Mouse (Mus musculus) kidney, embryonic 15.5 days (tissue): Measurements from ENCODE around the gene Olfr1294. TPM values are rescaled to one million over a fixed set of nuclear protein-coding genes. Genes with fewer than 3 reads are reported as not detected.

Source experiments
- ATAC-seq: fragments of 200-750 bp; cut with Nextera tagmentation; replicated peaks from 2 replicates; pipeline ENCODE4 v1.8.0; 2017; ENCODE audit warnings: moderate TSS enrichment; ENCODE audit not compliant: low FRiP score
- H3K27ac ChIP-seq: fragments of 300-500 bp; sonication (generic); 2 replicates; pipeline ENCODE4 v1.5.1; 2015; ENCODE audit warnings: mild to moderate bottlenecking, inconsistent platforms
- H3K27me3 ChIP-seq: fragments of 300-500 bp; sonication (generic); 2 replicates; pipeline ENCODE4 v1.6.1; 2015; ENCODE audit warnings: inconsistent platforms
- H3K36me3 ChIP-seq: fragments of 300-500 bp; sonication (generic); 2 replicates; pipeline ENCODE4 v1.6.1; 2015; ENCODE audit warnings: inconsistent platforms
- H3K4me1 ChIP-seq: fragments of 300-500 bp; sonication (generic); 2 replicates; pipeline ENCODE4 v1.6.1; 2015; ENCODE audit warnings: inconsistent platforms
- H3K4me2 ChIP-seq: fragments of 300-500 bp; sonication (generic); 2 replicates; pipeline ENCODE4 v1.6.1; 2015; ENCODE audit warnings: moderate library complexity, mild to moderate bottlenecking, inconsistent platforms
- H3K4me3 ChIP-seq: fragments of 300-500 bp; sonication (generic); replicated peaks from 2 replicates; pipeline ENCODE4 v1.5.1; 2015; ENCODE audit warnings: mild to moderate bottlenecking, inconsistent platforms
- H3K9ac ChIP-seq: fragments of 300-500 bp; sonication (generic); 2 replicates; pipeline ENCODE4 v1.6.1; 2015; ENCODE audit warnings: mild to moderate bottlenecking, inconsistent platforms
- H3K9me3 ChIP-seq: fragments of 300-500 bp; sonication (generic); replicated peaks from 2 replicates; pipeline ENCODE4 v1.6.1; 2016; ENCODE audit warnings: inconsistent platforms
- WGBS: fragments of 180-500 bp; shearing (Covaris S2); methylation state at CpG from one replicate; pipeline ENCODE4 v1.1.7; 2015; ENCODE audit warnings: mixed read lengths; 5-methylcytosine and 5-hydroxymethylcytosine counted together
- polyA plus RNA-seq: library from polyadenylated mRNA; unstranded; fragments of >200 nt; fragmentation: Nextera tagmentation; extraction: Ambion mirVana; gene quantifications from 2 replicates; pipeline ENCODE4 v1.2.1, GENCODE M21; 2015

Gene Olfr1294
- not detected in 2 replicates for polyA plus RNA-seq

GRCm38 (mm10) chr2:111540191-111540590 lies at the start of gene Olfr1294:
Olfr1294 (minus strand) TSS chr2:111540291.
- 51% methylated on average over 1 of the region's 1 CpGs for WGBS
- Histone ChIP-seq H3K9me3 (no peaks in the 10 kb centered on the region), H3K9ac (no peak within 1 kb of the TSS), H3K4me2 (no peak within 1 kb of the TSS), H3K27ac (no peak within 1 kb of the TSS), H3K4me1 (no peaks in the 10 kb centered on the region), H3K36me3 (no peaks in the 10 kb centered on the region), H3K27me3 (no peaks in the 10 kb centered on the region), H3K4me3 (no peak within 1 kb of the TSS)
- ATAC-seq = no peak

GRCm38 (mm10) chr2:111569581-111569980 lies 29.5 kb upstream of the Olfr1294 start, which contains the start of gene Olfr1295:
Olfr1295 (minus strand) TSS chr2:111569681.
- H3K9me3 ChIP-seq = no peaks in the 10 kb centered on the region
- no peaks in the 10 kb centered on the region for H3K36me3 ChIP-seq
- no peaks in the 10 kb centered on the region for H3K4me1 ChIP-seq
- ATAC-seq = no peak
- no peak within 1 kb of the TSS for H3K4me3 ChIP-seq
- no peak within 1 kb of the TSS for H3K9ac ChIP-seq
- no peak within 1 kb of the TSS for H3K27ac ChIP-seq
- H3K27me3 ChIP-seq = no peaks in the 10 kb centered on the region
- no peak within 1 kb of the TSS for H3K4me2 ChIP-seq

GRCm38 (mm10) chr2:111524903-111525302 lies 15.2 kb downstream of the Olfr1294 start, which contains the start of gene Olfr1293-ps:
Olfr1293-ps (plus strand) TSS chr2:111525203.
- WGBS = 86% methylated on average over 1 of the region's 1 CpGs
- ATAC-seq = no peak

GRCm38 (mm10) chr2:111517451-111517850 lies 22.6 kb downstream of the Olfr1294 start:
- 89% methylated on average over 10 of the region's 10 CpGs for WGBS
- Histone ChIP-seq H3K4me2 (no peak overlapping the region), H3K4me1 (no peaks in the 10 kb centered on the region), H3K4me3 (no peak overlapping the region), H3K27me3 (no peaks in the 10 kb centered on the region), H3K36me3 (no peaks in the 10 kb centered on the region), H3K9ac (no peak overlapping the region), H3K27ac (no peak overlapping the region), H3K9me3 (peaks cover 5% of the 10 kb centered on the region)
- no peak for ATAC-seq

More at GRCm38 (mm10) chr2:111524903-111525302, 15.2 kb downstream of the Olfr1294 start, which contains the start of gene Olfr1293-ps:
- no peak within 1 kb of the TSS for H3K4me2 ChIP-seq
- H3K27me3 ChIP-seq = no peaks in the 10 kb centered on the region
- no peaks in the 10 kb centered on the region for H3K36me3 ChIP-seq
- no peak within 1 kb of the TSS for H3K9ac ChIP-seq
- no peaks in the 10 kb centered on the region for H3K9me3 ChIP-seq
- no peaks in the 10 kb centered on the region for H3K4me1 ChIP-seq
- H3K4me3 ChIP-seq = no peak within 1 kb of the TSS
- H3K27ac ChIP-seq = no peak within 1 kb of the TSS

GRCm38 (mm10) chr2:111496880-111497279 lies 43.2 kb downstream of the Olfr1294 start, which contains the start of gene Olfr1291-ps1:
Olfr1291-ps1 (plus strand) TSS chr2:111497180.
- Histone ChIP-seq H3K4me1 (no peaks in the 10 kb centered on the region), H3K36me3 (no peaks in the 10 kb centered on the region), H3K4me2 (no peak within 1 kb of the TSS), H3K27ac (no peak within 1 kb of the TSS), H3K27me3 (no peaks in the 10 kb centered on the region), H3K4me3 (no peak within 1 kb of the TSS), H3K9me3 (no peaks in the 10 kb centered on the region), H3K9ac (no peak within 1 kb of the TSS)
- WGBS = 84% methylated on average over 3 of the region's 3 CpGs
- ATAC-seq = no peak

- Histone ChIP-seq H3K4me2 (no peak within 1 kb of the TSS), H3K4me1 (no peaks in the 10 kb centered on the region), H3K27ac (no peak within 1 kb of the TSS), H3K36me3 (no peaks in the 10 kb centered on the region), H3K9ac (no peak within 1 kb of the TSS), H3K4me3 (no peak within 1 kb of the TSS), H3K9me3 (no peaks in the 10 kb centered on the region), H3K27me3 (no peaks in the 10 kb centered on the region)
- ATAC-seq = no peak
- WGBS = 75% methylated on average over 5 of the region's 5 CpGs
Observed at GRCm38 (mm10) chr2:111493729-111494128, 46.4 kb downstream of the Olfr1294 start, which contains the start of gene Olfr1290. Olfr1290 (minus strand) TSS chr2:111493829.

Other genes with a start within 250 kb of the Olfr1294 start
- not detected in 2 replicates for gene Olfr1279, start 239.7 kb downstream of the Olfr1294 start, polyA plus RNA-seq
- not detected in 2 replicates for gene Olfr1280, start 226.3 kb downstream of the Olfr1294 start, polyA plus RNA-seq
- not detected in 2 replicates for gene Olfr1281, start 213.8 kb downstream of the Olfr1294 start, polyA plus RNA-seq
- gene Olfr1282, start 204.2 kb downstream of the Olfr1294 start, polyA plus RNA-seq = not detected in 2 replicates
- not detected in 2 replicates for gene Olfr1283, start 173.5 kb downstream of the Olfr1294 start, polyA plus RNA-seq
- not detected in 2 replicates for gene Olfr1284, start 164.8 kb downstream of the Olfr1294 start, polyA plus RNA-seq
- not detected in 2 replicates for gene Olfr1286, start 117.2 kb downstream of the Olfr1294 start, polyA plus RNA-seq
- gene Olfr1287, start 91.1 kb downstream of the Olfr1294 start, polyA plus RNA-seq = not detected in 2 replicates
- not detected in 2 replicates for gene Olfr1288, start 66.2 kb downstream of the Olfr1294 start, polyA plus RNA-seq
- not detected in 2 replicates for gene Olfr1289, start 59.5 kb downstream of the Olfr1294 start, polyA plus RNA-seq
- not detected in 2 replicates for gene Olfr1290, start 46.5 kb downstream of the Olfr1294 start, polyA plus RNA-seq
- not detected in 2 replicates for gene Olfr1291-ps1, start 43.1 kb downstream of the Olfr1294 start, polyA plus RNA-seq
- not detected in 2 replicates for gene Olfr1293-ps, start 15.1 kb downstream of the Olfr1294 start, polyA plus RNA-seq
- not detected in 2 replicates for gene Olfr1295, start 29.4 kb upstream of the Olfr1294 start, polyA plus RNA-seq
- gene Olfr1297, start 86.2 kb upstream of the Olfr1294 start, polyA plus RNA-seq = not detected in 2 replicates
- not detected in 2 replicates for gene Olfr1298, start 108.9 kb upstream of the Olfr1294 start, polyA plus RNA-seq
- not detected in 2 replicates for gene Olfr1299, start 121.1 kb upstream of the Olfr1294 start, polyA plus RNA-seq
- gene Olfr1301, start 210.7 kb upstream of the Olfr1294 start, polyA plus RNA-seq = not detected in 2 replicates
- not detected in 2 replicates for gene Olfr1302, start 237.1 kb upstream of the Olfr1294 start, polyA plus RNA-seq